In the genomic region with DNA sequence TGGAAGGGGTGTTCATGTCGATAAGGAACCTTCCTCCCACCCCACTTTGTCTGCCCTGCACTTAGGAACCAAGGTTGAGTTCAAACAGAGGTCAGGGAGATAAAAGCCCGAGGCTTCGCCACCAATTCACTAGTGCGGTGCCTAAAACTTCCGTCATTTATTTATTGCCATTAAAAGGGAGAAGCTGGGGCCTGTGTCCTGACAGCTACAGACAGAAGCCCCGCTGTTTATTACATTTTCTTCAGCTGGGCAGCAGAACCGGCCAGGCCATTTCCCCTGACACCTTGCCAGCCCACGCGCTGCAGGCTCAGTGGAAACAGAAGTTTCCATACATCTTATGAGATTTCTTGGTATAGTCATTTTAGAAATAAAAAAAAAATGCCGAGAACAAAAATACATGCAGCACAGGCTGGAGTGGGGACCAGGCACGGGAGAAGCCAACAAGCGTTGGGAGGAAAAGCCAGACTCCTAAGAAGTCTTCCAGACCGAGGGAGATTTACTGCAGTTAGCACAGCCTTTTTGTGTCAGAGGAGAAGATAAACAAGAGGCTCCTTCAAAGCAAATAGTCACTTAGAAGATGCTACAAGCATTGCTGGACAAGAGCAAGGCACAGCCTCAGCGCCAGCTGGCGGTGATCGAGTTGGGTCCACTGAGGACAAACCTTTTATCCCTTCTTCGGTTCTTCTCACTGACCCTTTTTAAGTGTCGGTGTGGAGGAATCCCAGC, we compare ENCODE assay signal across 8 mouse cellular contexts.
DNase-seq lines count a peak whose midpoint lies in the region; TF ChIP-seq lines count a peak whose summit lies in the region.

No protein-coding gene starts in this region.

- 52% methylated on average over 18 of the region's 18 CpGs for WGBS in liver, adult 2 months
- 26% methylated on average over 18 of the region's 18 CpGs for WGBS in thymus, adult 2 months

- H3K27ac ChIP-seq in gastrocnemius, adult 2 months, result peak overlapping the region; percentile 56
- H3K27ac ChIP-seq in liver, adult 2 months (replicated peaks; ENCODE audit: insufficient read depth, low read depth, low read length), result peak overlapping the region; percentile 23
- H3K27ac ChIP-seq in thymus, adult 2 months (ENCODE audit: control insufficient read depth, insufficient read depth, low read length), result no peak overlapping the region

- H3K4me1 ChIP-seq in liver, adult 2 months (ENCODE audit: control insufficient read depth, insufficient read depth, low read length), result peaks cover 10% of the 10 kb centered on the region
- H3K4me1 ChIP-seq in thymus, adult 2 months (replicated peaks; ENCODE audit: control insufficient read depth, insufficient read depth, low read length), result no peaks in the 10 kb centered on the region

- DNase-seq in adrenal gland, postnatal 10 days, result peak; percentile 33
- DNase-seq in adrenal gland, postnatal 25 days, result no peak
- DNase-seq in 416B (ENCODE audit: low read depth), result peak; percentile 23
- DNase-seq in gastrocnemius, adult 2 months, result peak; percentile 53
- DNase-seq in hindlimb bud, embryonic 11.5 days (ENCODE audit: extremely low spot score, low read depth, low spot score), result peak; percentile 37
- DNase-seq in liver, adult 2 months (ENCODE audit: extremely low read depth, low read depth, low spot score), result peak; percentile 19
- DNase-seq in retina, embryonic 14.5 days (ENCODE audit: low spot score), result peak; percentile 17
- no peak for DNase-seq in thymus, adult 2 months

- intact Hi-C loops in gastrocnemius, adult 2 months (cut with DNase I), result no loop called here

- no peak for TF ChIP-seq CTCF in gastrocnemius, adult 2 months (IDR thresholded peaks at IDR 0.05)
- TF ChIP-seq CTCF in liver, adult 2 months (IDR thresholded peaks at IDR 0.05; ENCODE audit: low read depth, low read length), result no peak
- TF ChIP-seq CTCF in thymus, adult 2 months (IDR thresholded peaks at IDR 0.05; ENCODE audit: borderline replicate concordance, control insufficient read depth, extremely low read depth, insufficient read depth, low read length, poor library complexity), result no peak

- peak overlapping the region; percentile 44 for H3K4me3 ChIP-seq in gastrocnemius, adult 2 months
- H3K4me3 ChIP-seq in liver, adult 2 months (ENCODE audit: insufficient read depth, low read depth, low read length), result no peak overlapping the region
- no peak overlapping the region for H3K4me3 ChIP-seq in thymus, adult 2 months (ENCODE audit: control insufficient read depth, insufficient read depth, low read length)

- H3K27me3 ChIP-seq in liver, adult 2 months (ENCODE audit: control insufficient read depth, insufficient read depth, low read length), result no peaks in the 10 kb centered on the region
- H3K27me3 ChIP-seq in thymus, adult 2 months (ENCODE audit: control insufficient read depth, insufficient read depth, low read length), result no peaks in the 10 kb centered on the region

- H3K79me2 ChIP-seq in liver, adult 2 months (ENCODE audit: control insufficient read depth, insufficient read depth, low read length), result no peaks in the 10 kb centered on the region

- no peaks in the 10 kb centered on the region for H3K36me3 ChIP-seq in liver, adult 2 months (ENCODE audit: control insufficient read depth, insufficient read depth, low read length)
- H3K36me3 ChIP-seq in thymus, adult 2 months (ENCODE audit: control insufficient read depth, insufficient read depth, low read length), result no peaks in the 10 kb centered on the region

- no peak for TF ChIP-seq POLR2A in liver, adult 2 months (IDR thresholded peaks at IDR 0.05; ENCODE audit: extremely low read depth, insufficient read depth, low read length)
- no peak for TF ChIP-seq POLR2A in thymus, adult 2 months (IDR thresholded peaks at IDR 0.05; ENCODE audit: control insufficient read depth, extremely low read depth, insufficient read depth, low read length, poor library complexity)

- no peak overlapping the region for H3K9ac ChIP-seq in liver, adult 2 months (ENCODE audit: low read depth, low read length)

Comparison
In these comparisons a context has a peak if more than half of its experiments do, and no peak if none do; other contexts are left out.
1. DNase-seq: peak in adrenal gland, postnatal 10 days (single experiment), 416B (single experiment), gastrocnemius, adult 2 months (single experiment), hindlimb bud, embryonic 11.5 days (single experiment), liver, adult 2 months (single experiment) and retina, embryonic 14.5 days (single experiment); none in adrenal gland, postnatal 25 days (single experiment) and thymus, adult 2 months (single experiment).